Comparison of ENCODE assay signal across 8 mouse cellular contexts in genomic region chr3:135402201-135402658, GRCm38 (mm10). TPM values are rescaled to one million over a fixed set of nuclear protein-coding genes. Genes with fewer than 3 reads are reported as not detected.
DNase-seq lines count a peak whose midpoint lies in the region; ATAC-seq lines count a peak whose summit lies in the region.

No protein-coding gene starts in this region.

- DNase-seq in T-cell, adult 2 months (ENCODE audit: low spot score) = peak; percentile 94
- DNase-seq in cerebellum, postnatal 4 days (ENCODE audit: low spot score in 2 of 2) = peak; percentile 78 to 89
- peak; percentile 73 to 80 for DNase-seq in gastrocnemius, adult 8-10 months (ENCODE audit: low spot score in 2 of 2)
- DNase-seq in hindlimb bud, embryonic 11.5 days (ENCODE audit: extremely low spot score, low read depth, low spot score) = peak; percentile 72
- peak; percentile 71 to 74 for DNase-seq in left cerebral cortex, adult 8-10 months (ENCODE audit: low spot score in 2 of 2)
- peak; percentile 84 to 89 for DNase-seq in right cerebral cortex, postnatal 10 days (ENCODE audit: low spot score in 2 of 2)
- peak; percentile 91 for DNase-seq in urinary bladder, postnatal 14 days (ENCODE audit: low spot score)

- peak; percentile 97 for ATAC-seq in megakaryocyte progenitor cell, adult 5-6 weeks (replicated peaks; ENCODE audit: poor library complexity)

RNA-seq across cellular contexts. Expression of gene Cisd2, which starts 21.5 kb away (rescaled TPM):
- 10 to 100 TPM; 29.1 to 33.4 (median 31.5) TPM for total RNA-seq in gastrocnemius, adult 8-10 months (2022)
- total RNA-seq in left cerebral cortex, adult 8-10 months (2022) = 10 to 100 TPM; 34.6 to 37.2 (median 35.7) TPM
- total RNA-seq in megakaryocyte progenitor cell, adult 5-6 weeks (2015) = 51.1 and 55.0 TPM in 2 replicates
- total RNA-seq in megakaryocyte progenitor cell, adult 5-6 weeks (2017) = 34.8 and 39.4 TPM in 2 replicates

RNA-seq across cellular contexts. Expression of gene Ube2d3, which starts 35.7 kb away (rescaled TPM):
- total RNA-seq in gastrocnemius, adult 8-10 months (2022) = 100 to 1,000 TPM; 303 to 346 (median 323) TPM
- total RNA-seq in left cerebral cortex, adult 8-10 months (2022) = 100 to 1,000 TPM; 215 to 235 (median 222) TPM
- 570 and 584 TPM in 2 replicates for total RNA-seq in megakaryocyte progenitor cell, adult 5-6 weeks (2015)
- 744 and 755 TPM in 2 replicates for total RNA-seq in megakaryocyte progenitor cell, adult 5-6 weeks (2017)

RNA-seq across cellular contexts. Expression of gene Slc9b1, which starts 54.4 kb away (rescaled TPM):
- not detected for total RNA-seq in gastrocnemius, adult 8-10 months (2022)
- under 1 TPM in 3 of 4 experiments, not detected in 1; 0.35 to 0.74 (median 0.62) TPM for total RNA-seq in left cerebral cortex, adult 8-10 months (2022)
- total RNA-seq in megakaryocyte progenitor cell, adult 5-6 weeks (2015) = not detected in 2 replicates
- not detected in 2 replicates for total RNA-seq in megakaryocyte progenitor cell, adult 5-6 weeks (2017)

Comparison
In these comparisons a context has a peak if more than half of its experiments do, and no peak if none do; other contexts are left out.
1. Peak in every context shown above with its lines: DNase-seq and ATAC-seq.